Mouse (Mus musculus): ENCODE data around the gene Nsd1.
"Not testable (repeated sequence)": the region's sequence is repeated elsewhere in the genome, so short reads cannot be mapped to it uniquely, and the experiment has no call there.

Nsd1 gene

DNA sequence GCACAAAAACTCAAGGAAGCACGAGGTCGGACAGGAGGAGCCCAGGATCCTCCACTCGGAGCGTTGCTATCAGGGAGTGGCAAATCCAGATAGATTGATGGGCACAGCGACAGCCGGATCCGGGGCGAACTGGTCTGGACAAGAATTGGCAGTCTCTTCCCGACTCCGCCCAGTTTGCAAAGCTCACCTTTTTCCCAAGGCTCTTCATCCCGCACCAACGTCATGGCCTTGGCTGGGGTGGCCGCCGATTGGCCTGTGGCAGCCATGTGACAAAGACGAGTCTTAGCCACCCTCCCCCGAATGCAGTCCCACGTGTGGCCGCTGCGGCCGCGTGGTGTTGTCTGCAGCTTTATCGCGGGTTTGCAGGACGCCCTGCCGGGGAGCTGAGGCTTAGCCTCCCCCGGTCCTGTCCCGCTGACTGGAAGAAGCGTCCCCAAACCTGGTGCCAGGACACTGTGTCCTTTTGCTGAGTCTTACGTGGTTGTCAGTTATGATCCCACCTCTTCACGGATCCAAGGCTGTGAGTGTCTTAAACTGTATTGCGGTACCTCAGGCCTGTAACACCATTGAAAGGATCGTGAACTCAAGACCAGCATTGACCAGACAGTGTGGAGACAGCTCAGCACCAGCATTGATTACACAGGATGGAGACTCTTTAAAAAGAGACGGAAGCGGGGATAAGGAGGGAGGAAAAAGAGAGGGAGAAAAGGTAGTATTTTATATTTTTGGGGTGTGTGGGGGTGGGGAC lies 19.3 kb upstream of the Nsd1 start:
- DNase-seq (ENCODE audit: inconsistent ontology term), result peak; percentile 97

DNA sequence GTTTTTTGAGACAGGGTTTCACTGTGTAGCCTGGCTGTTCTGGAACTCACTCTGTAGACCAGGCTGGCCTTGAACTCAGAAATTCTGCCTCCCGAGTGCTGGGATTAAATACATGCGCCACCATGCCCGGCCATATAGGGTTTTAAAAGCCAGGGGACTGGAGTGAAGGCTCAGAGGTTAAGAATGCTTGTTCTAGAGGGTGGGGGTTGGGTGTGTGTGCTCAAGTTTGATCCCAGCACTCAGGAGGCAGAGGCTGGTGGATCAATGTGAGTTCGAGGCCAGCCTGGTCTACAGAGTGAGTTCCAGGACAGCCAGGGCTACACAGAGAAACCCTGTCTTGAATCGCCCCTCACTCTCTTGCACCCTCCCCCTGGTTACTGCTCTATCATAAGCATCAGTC lies 18.0 kb upstream of the Nsd1 start:
- DNase-seq (ENCODE audit: inconsistent ontology term), result no peak

DNA sequence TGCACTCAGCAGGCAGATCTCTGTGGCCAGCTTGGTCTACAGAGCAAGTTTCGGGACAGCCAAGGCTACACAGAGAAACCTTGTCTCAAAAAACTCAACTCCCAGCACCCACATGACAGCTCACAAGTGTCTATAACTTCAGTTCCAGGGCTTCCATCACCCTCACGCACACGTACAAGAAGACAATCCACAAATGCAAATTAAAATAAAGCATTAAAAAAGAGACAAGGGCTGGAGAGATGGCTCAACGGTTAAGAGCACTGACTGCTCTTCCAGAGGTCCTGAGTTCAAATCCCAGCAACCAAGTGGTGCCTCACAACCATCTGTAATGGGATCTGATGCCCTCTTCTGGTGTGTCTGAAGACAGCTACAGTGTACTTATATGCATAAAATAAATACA lies 6.8 kb upstream of the Nsd1 start:
- DNase-seq (ENCODE audit: inconsistent ontology term), result not testable (repeated sequence)

DNA sequence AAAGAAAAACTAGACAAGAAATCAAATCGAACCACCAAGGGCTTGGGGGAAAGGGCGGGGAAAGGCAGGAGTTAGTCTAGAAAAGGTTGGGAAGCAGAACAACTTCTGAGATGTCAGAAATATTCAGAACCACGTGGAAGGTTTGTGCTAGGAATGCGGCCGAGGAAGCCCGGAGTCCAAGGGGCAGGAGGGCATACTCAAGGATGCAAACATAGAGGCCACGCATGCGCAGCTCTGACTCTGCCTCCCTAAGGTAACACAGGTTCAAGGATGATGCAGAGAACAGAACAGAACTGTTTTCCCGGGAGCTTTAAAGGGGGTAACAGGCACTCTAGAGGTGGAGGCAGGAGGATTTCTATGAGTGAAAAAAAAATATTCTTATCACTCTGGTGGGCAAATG lies 5.8 kb upstream of the Nsd1 start:
- DNase-seq (ENCODE audit: inconsistent ontology term), result no peak

DNA sequence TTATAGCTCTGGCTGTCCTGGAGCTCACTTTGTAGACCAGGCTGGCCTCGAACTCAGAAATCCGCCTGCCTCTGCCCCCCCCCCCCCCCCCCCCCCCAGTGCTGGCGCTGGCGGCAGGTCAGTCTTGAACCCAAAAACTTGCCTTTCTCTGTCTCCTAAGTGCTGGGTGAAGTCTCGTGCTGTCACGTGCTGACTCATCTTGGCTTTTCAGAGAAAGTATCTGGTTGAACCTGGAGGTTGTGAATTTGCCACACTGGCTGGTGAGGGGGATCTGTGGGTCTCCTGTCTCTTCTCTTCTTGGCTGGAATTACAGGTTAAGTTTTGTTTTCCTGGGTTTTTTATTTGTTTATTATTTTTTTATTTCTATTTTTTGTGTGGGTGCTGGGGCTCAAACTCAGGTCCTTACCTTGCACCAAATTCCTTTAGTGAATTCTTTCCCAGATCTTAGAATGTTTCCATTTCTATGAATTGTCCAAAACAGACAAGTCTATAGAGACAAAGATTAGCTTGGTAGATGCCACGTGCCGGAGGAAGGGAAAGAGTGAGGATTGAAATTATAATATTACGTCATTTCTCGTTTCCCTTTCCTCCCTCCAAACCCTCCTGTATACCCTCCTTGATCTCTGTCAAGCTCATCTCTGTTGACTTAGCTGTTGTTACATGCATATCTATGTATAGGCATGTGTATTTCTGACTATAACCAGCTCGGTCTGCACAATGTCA lies 4.8 kb upstream of the Nsd1 start:
- DNase-seq (ENCODE audit: inconsistent ontology term), result no peak

- no peak for DNase-seq (ENCODE audit: inconsistent ontology term)
Measured at GRCm38 (mm10) chr13:55205448-55206205, 4.0 kb upstream of the Nsd1 start.

DNA sequence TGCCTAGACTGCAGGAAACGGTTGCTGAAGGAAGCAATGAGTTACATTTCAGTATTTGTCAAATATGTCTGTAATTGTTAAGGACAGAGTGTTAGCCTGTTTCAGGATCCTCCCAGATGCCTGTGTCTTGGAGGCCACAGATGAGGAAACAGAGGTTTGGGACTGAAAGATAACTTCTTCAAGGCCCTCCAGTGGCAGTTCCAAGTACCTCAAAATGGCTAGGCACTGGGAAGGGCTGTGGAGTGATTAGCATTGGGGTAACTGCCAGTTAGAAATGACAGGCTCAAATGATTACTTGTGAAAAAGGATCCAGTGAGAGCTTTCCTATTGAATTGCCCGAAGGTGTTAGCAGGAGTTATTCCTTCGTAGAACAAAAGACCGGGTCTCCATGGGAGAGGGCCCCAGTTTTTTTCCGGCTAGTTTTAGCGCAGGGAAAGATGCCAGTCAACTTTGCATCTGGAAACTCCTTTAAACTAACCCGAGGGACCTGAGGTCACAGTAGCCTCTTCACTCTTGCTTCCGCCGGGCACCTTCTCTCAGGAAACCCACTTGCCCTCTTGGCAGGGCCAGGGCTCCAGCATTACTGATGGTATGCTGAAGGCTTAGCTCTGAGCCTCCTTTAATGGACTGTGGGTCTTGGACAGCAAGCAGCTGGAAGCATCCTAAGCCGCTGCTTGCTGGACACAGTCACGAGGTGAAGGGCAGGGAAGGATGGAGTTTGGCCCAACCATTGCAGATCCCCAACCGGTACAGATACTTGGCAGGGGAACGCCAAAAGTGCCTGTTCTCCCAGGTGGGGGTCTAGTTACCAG lies 539 bp upstream of the Nsd1 start:
- DNase-seq (ENCODE audit: inconsistent ontology term), result no peak

DNA sequence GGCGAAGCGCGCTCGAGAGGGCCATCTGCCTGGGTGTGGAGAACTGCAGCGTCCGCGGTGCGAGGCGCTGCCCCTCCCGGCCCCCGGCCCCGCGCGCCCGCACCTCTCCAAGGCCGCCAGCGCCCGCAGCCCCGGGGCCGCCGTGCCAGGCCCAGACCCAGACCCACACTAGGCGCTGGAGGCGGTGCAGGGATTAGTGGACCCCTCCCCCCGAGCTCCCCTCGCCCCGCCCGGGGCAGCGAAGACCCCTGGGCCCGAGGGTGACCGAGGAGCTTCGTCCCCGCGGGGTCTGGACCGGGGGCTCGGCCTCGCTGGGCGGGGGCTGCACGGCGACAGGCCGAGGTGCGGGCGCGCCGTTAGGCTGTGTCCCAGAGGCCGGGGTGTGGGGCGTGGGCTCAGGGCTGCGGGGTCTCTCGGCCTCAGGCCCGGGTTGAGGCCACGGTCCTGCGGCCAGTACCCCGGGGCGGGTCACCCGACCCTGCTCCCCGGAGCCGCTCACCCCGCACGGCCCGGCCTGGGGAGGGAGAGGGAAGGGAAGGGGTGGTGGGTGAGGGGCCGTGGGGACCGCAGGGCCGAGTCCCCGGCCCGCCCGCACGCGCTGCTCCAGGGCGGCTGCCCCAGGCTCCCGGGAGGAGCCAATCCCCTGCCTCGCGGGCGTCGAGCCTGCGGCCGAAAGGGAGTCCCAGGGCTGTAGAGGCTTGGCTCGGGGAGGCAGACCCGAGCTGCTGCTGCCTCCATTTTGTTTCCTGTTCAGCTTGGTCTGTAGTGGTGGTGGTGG lies 800 bp downstream of the Nsd1 start:
- no peak for DNase-seq (ENCODE audit: inconsistent ontology term)

DNA sequence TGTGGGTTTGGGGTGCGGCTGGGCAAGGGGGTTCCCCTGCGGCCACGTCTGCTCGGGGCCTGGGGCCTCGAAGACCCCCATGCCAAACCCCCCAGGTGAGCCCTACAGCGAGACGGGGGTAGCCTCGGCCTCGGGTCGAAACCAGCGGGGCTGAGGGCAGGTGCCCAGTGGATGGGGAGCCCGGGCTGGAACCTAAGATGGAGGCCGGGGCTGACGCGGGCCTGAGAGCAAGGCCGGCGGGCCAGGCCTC lies 1.3 kb downstream of the Nsd1 start:
- DNase-seq (ENCODE audit: inconsistent ontology term), result no peak

DNA sequence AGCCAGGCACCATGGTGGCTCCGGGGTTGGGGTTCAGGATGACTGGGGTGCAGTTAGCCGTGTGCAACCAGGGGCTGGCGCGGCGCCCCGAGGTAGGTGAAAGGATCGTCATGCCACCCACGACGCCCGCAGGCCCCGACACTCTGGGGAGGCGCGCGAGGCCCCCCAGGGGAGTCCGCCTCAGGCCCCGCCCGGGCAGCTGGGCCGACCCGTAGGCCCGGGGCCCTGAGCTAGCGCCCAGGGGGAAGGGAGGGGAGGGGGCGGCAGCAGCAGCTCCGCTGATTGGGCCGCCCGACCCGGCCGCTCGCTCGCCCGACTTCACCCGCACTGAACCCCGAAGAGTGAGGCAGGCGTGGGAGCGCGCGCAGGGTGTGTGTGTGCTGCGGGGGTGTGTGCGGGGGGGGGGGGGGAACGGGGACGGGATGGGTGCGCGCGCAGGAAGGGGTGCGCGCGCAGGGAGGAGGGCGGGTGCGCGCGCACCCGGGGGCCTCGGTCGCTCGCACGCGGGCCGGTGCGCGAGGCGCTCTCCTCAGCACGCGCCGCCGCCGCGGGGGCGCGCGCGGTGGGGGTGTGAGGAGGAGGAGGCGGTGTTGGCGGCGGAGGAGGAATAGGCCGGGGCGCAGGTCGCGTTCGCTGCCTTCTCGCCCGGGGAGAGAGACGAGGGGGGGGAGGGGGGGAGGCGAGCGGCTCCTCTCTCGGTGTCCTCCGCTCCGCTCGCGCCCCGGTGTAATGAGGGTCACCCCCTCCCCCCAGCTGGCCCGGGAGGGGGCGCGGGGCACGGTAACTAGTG lies 1.8 kb downstream of the Nsd1 start:
- peak; percentile 93 for DNase-seq (ENCODE audit: inconsistent ontology term)

- no peak for DNase-seq (ENCODE audit: inconsistent ontology term)
Measured at GRCm38 (mm10) chr13:55212011-55212360, 2.4 kb downstream of the Nsd1 start.

- DNase-seq (ENCODE audit: inconsistent ontology term), result peak; percentile 73
Measured at GRCm38 (mm10) chr13:55212361-55213137, 3.0 kb downstream of the Nsd1 start.

GRCm38 (mm10) chr13:55213138-55213806 lies 3.7 kb downstream of the Nsd1 start:
- no peak for DNase-seq (ENCODE audit: inconsistent ontology term)

- no peak for DNase-seq (ENCODE audit: inconsistent ontology term)
Measured at GRCm38 (mm10) chr13:55224364-55224763, 14.8 kb downstream of the Nsd1 start.

DNA sequence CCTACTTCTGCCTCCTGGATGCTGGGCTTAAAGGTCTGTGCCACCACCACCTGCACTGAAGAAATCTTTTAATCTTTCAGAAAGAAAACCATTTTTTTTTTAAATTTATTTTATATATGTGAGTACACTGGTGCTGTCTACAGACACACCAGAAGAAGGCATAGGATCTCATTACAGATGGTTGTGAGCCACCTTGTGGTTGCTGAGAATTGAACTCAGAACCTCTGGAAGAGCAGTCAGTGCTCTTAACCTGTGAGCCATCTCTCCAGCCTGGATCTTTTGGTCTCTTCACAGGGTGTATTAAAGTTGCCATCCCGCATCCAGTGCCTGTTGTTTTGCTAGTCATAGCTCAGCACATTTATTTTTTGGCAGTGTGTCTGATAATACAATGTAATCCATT lies 21.1 kb downstream of the Nsd1 start:
- no peak for DNase-seq (ENCODE audit: inconsistent ontology term)

GRCm38 (mm10) chr13:55243205-55243604 lies 33.6 kb downstream of the Nsd1 start:
- DNase-seq (ENCODE audit: inconsistent ontology term), result no peak

GRCm38 (mm10) chr13:55247293-55248030 lies 37.9 kb downstream of the Nsd1 start:
- DNase-seq (ENCODE audit: inconsistent ontology term), result no peak

- no peak for DNase-seq (ENCODE audit: inconsistent ontology term)
Measured at GRCm38 (mm10) chr13:55249246-55249645, 39.7 kb downstream of the Nsd1 start.

DNA sequence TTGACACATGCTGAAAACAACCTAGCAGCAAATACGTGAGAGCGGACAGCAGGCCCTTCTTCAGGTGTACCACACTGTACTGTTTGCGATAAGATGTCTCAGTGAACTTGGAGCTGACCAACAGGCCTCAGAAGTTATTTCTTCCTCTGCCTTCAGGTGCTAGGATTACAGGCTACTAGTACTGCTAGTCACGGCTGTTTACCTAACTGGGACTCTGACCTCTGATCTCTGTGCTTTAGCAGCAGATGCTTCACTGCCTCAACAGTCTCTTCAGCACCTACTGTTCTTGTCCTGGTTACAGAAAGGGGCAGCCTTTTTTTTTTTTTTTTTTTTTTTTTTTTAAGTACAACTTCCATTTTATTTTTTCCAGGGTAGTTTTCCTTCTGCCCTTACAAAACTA lies 43.2 kb downstream of the Nsd1 start:
- no peak for DNase-seq (ENCODE audit: inconsistent ontology term)

Measured in Muller cell, postnatal 12 days (primary cell).